Comparison of ENCODE assay signal across 12 mouse cellular contexts in genomic region chr3:109622361-109622760, GRCm38 (mm10).
DNase-seq lines count a peak whose midpoint lies in the region; ATAC-seq lines count a peak whose summit lies in the region.
"Had no signal": no experiment of that assay in that cellular context is flagged by ENCODE, and none has a peak within 500 bp of the region (broad histone marks: within the 10 kb centered on the region; RNA-seq: fewer than 3 reads in every experiment).

No protein-coding gene starts in this region.

- H3K27ac ChIP-seq in embryonic facial prominence, embryonic 13.5 days = peak overlapping the region; percentile 55; the same call in 1 of the 2 replicates
- H3K27ac ChIP-seq in embryonic facial prominence, embryonic 10.5 days (replicated peaks) = no peak overlapping the region
- H3K27ac ChIP-seq in midbrain, embryonic 14.5 days (replicated peaks; ENCODE audit: low read depth, low read length) = no peak overlapping the region
- no peak overlapping the region for H3K27ac ChIP-seq in midbrain, embryonic 16.5 days (ENCODE audit: low read length)
- 0 out of 2 replicates have a peak overlapping the region, but pooled peaks have one; percentile 60 for H3K27ac ChIP-seq in stomach, embryonic 16.5 days (ENCODE audit: low read length)
- H3K27ac ChIP-seq: hindbrain, embryonic 12.5 days; liver, embryonic 12.5 days had no signal

- no peak for DNase-seq in embryonic facial prominence, embryonic 10.5 days (ENCODE audit: low spot score)
- DNase-seq in midbrain, embryonic 14.5 days = peak; percentile 26
- DNase-seq in kidney, adult 8-10 months = peak; percentile 42 to 65
- DNase-seq in heart, adult 9 months (ENCODE audit: low spot score in 2 of 2) = no peak
- DNase-seq: embryo, embryonic 11 days had no signal

- peak; percentile 92 for ATAC-seq in embryonic facial prominence, embryonic 13.5 days (ENCODE audit: insufficient number of reproducible peaks, insufficient read depth, low FRiP score, low TSS enrichment, low read depth)
- ATAC-seq in midbrain, embryonic 14.5 days (ENCODE audit: low FRiP score, low TSS enrichment) = no peak; the same call in 1 of the 2 replicates
- ATAC-seq in midbrain, embryonic 16.5 days = no peak
- ATAC-seq in stomach, embryonic 16.5 days (ENCODE audit: insufficient read depth, low FRiP score) = peak; percentile 47; the same call in 1 of the 2 replicates
- no peak for ATAC-seq in megakaryocyte progenitor cell, adult 5-6 weeks (replicated peaks; ENCODE audit: poor library complexity)
- ATAC-seq: liver, embryonic 12.5 days had no signal

- H3K4me2 ChIP-seq in embryonic facial prominence, embryonic 13.5 days = no peak overlapping the region
- H3K4me2 ChIP-seq in midbrain, embryonic 14.5 days (ENCODE audit: low read length) = no peak overlapping the region
- no peak overlapping the region for H3K4me2 ChIP-seq in midbrain, embryonic 16.5 days (ENCODE audit: low read length)
- no peak overlapping the region for H3K4me2 ChIP-seq in stomach, embryonic 16.5 days (ENCODE audit: low read depth, low read length)
- H3K4me2 ChIP-seq: hindbrain, embryonic 12.5 days; liver, embryonic 12.5 days had no signal

- H3K9me3 ChIP-seq in embryonic facial prominence, embryonic 13.5 days = no peaks in the 10 kb centered on the region
- H3K9me3 ChIP-seq in embryonic facial prominence, embryonic 10.5 days = no peaks in the 10 kb centered on the region
- H3K9me3 ChIP-seq in midbrain, embryonic 14.5 days (ENCODE audit: control insufficient read depth, low read length) = no peaks in the 10 kb centered on the region
- no peaks in the 10 kb centered on the region for H3K9me3 ChIP-seq in midbrain, embryonic 16.5 days (replicated peaks; ENCODE audit: control insufficient read depth, low read length, poor library complexity, severe bottlenecking)
- no peaks in the 10 kb centered on the region for H3K9me3 ChIP-seq in stomach, embryonic 16.5 days (replicated peaks; ENCODE audit: control insufficient read depth, low read length)
- H3K9me3 ChIP-seq: hindbrain, embryonic 12.5 days; liver, embryonic 12.5 days had no signal

- H3K4me3 ChIP-seq in embryonic facial prominence, embryonic 13.5 days = no peak overlapping the region
- no peak overlapping the region for H3K4me3 ChIP-seq in embryonic facial prominence, embryonic 10.5 days
- H3K4me3 ChIP-seq in midbrain, embryonic 14.5 days (replicated peaks; ENCODE audit: low read depth, low read length) = no peak overlapping the region
- no peak overlapping the region for H3K4me3 ChIP-seq in midbrain, embryonic 16.5 days (ENCODE audit: low read depth, low read length)
- no peak overlapping the region for H3K4me3 ChIP-seq in stomach, embryonic 16.5 days (replicated peaks; ENCODE audit: low read length)
- H3K4me3 ChIP-seq: hindbrain, embryonic 12.5 days; liver, embryonic 12.5 days had no signal

- H3K27me3 ChIP-seq in embryonic facial prominence, embryonic 13.5 days = no peaks in the 10 kb centered on the region
- H3K27me3 ChIP-seq in embryonic facial prominence, embryonic 10.5 days (replicated peaks; ENCODE audit: low read depth, poor library complexity, severe bottlenecking) = no peaks in the 10 kb centered on the region
- no peaks in the 10 kb centered on the region for H3K27me3 ChIP-seq in midbrain, embryonic 14.5 days (ENCODE audit: control insufficient read depth, insufficient read depth, low read length)
- H3K27me3 ChIP-seq in midbrain, embryonic 16.5 days (ENCODE audit: control insufficient read depth, insufficient read depth, low read depth, low read length) = no peaks in the 10 kb centered on the region
- no peaks in the 10 kb centered on the region for H3K27me3 ChIP-seq in stomach, embryonic 16.5 days (ENCODE audit: control insufficient read depth, insufficient read depth, low read length)
- H3K27me3 ChIP-seq: hindbrain, embryonic 12.5 days; liver, embryonic 12.5 days had no signal

- WGBS in embryonic facial prominence, embryonic 13.5 days = 50% methylated on average over 1 of the region's 1 CpGs
- WGBS in embryonic facial prominence, embryonic 10.5 days = 79% methylated on average over 1 of the region's 1 CpGs
- WGBS in midbrain, embryonic 14.5 days = 72% methylated on average over 1 of the region's 1 CpGs
- 58% methylated on average over 1 of the region's 1 CpGs for WGBS in midbrain, embryonic 16.5 days
- 86% methylated on average over 1 of the region's 1 CpGs for WGBS in stomach, embryonic 16.5 days

- no peak overlapping the region for H3K9ac ChIP-seq in embryonic facial prominence, embryonic 13.5 days
- H3K9ac ChIP-seq in midbrain, embryonic 14.5 days (replicated peaks; ENCODE audit: low read length) = no peak overlapping the region
- H3K9ac ChIP-seq in midbrain, embryonic 16.5 days (ENCODE audit: low read depth, low read length) = no peak overlapping the region
- H3K9ac ChIP-seq in stomach, embryonic 16.5 days (ENCODE audit: low read length) = no peak overlapping the region
- H3K9ac ChIP-seq: hindbrain, embryonic 12.5 days; liver, embryonic 12.5 days had no signal

- no peaks in the 10 kb centered on the region for H3K36me3 ChIP-seq in embryonic facial prominence, embryonic 13.5 days
- no peaks in the 10 kb centered on the region for H3K36me3 ChIP-seq in embryonic facial prominence, embryonic 10.5 days (replicated peaks)
- H3K36me3 ChIP-seq in midbrain, embryonic 14.5 days (ENCODE audit: control insufficient read depth, insufficient read depth, low read length) = no peaks in the 10 kb centered on the region
- H3K36me3 ChIP-seq in midbrain, embryonic 16.5 days (ENCODE audit: control insufficient read depth, insufficient read depth, low read length) = no peaks in the 10 kb centered on the region
- H3K36me3 ChIP-seq in stomach, embryonic 16.5 days (ENCODE audit: control insufficient read depth, insufficient read depth, low read length) = no peaks in the 10 kb centered on the region
- H3K36me3 ChIP-seq: G1E; hindbrain, embryonic 12.5 days; liver, embryonic 12.5 days had no signal

- peaks cover 9% of the 10 kb centered on the region; the same call in 1 of the 2 replicates for H3K4me1 ChIP-seq in embryonic facial prominence, embryonic 13.5 days
- H3K4me1 ChIP-seq in embryonic facial prominence, embryonic 10.5 days = no peaks in the 10 kb centered on the region
- H3K4me1 ChIP-seq in midbrain, embryonic 14.5 days (ENCODE audit: control insufficient read depth, insufficient read depth, low read length) = no peaks in the 10 kb centered on the region
- no peaks in the 10 kb centered on the region for H3K4me1 ChIP-seq in midbrain, embryonic 16.5 days (ENCODE audit: control insufficient read depth, insufficient read depth, low read length)
- H3K4me1 ChIP-seq in stomach, embryonic 16.5 days (ENCODE audit: control insufficient read depth, insufficient read depth, low read length) = peaks cover 3% of the 10 kb centered on the region; the same call in 1 of the 2 replicates
- H3K4me1 ChIP-seq: hindbrain, embryonic 12.5 days; liver, embryonic 12.5 days had no signal

Comparison
In these comparisons a context has a peak if more than half of its experiments do, and no peak if none do; other contexts are left out.
1. H3K27ac ChIP-seq: peak in embryonic facial prominence, embryonic 13.5 days (single experiment) and stomach, embryonic 16.5 days (single experiment); none in embryonic facial prominence, embryonic 10.5 days (single experiment), midbrain, embryonic 14.5 days (single experiment) and midbrain, embryonic 16.5 days (single experiment).
2. ATAC-seq: peak in embryonic facial prominence, embryonic 13.5 days (single experiment) and stomach, embryonic 16.5 days (single experiment); none in midbrain, embryonic 14.5 days (single experiment), midbrain, embryonic 16.5 days (single experiment) and megakaryocyte progenitor cell, adult 5-6 weeks (single experiment).
3. DNase-seq: peak in midbrain, embryonic 14.5 days (single experiment) and kidney, adult 8-10 months (2 of 2); none in embryonic facial prominence, embryonic 10.5 days (single experiment) and heart, adult 9 months (0 of 2).